Mouse (Mus musculus) forebrain, embryonic 16.5 days (tissue): Measurements from ENCODE around the gene Madd. TPM values are rescaled to one million over a fixed set of nuclear protein-coding genes. Genes with fewer than 3 reads are reported as not detected.

Source experiments
- ATAC-seq: fragments of 200-750 bp; cut with Nextera tagmentation; 2 replicates; pipeline ENCODE4 v1.8.0; 2017; ENCODE audit warnings: mild to moderate bottlenecking, moderate library complexity
- H3K27ac ChIP-seq: fragments of 300-500 bp; sonication (generic); 2 replicates; pipeline ENCODE4 v1.5.1; 2014; ENCODE audit warnings: low read length, control low read depth
- H3K27me3 ChIP-seq: fragments of 300-500 bp; sonication (generic); replicated peaks from 2 replicates; pipeline ENCODE4 v1.6.1; 2014; ENCODE audit warnings: low read length; ENCODE audit not compliant: control insufficient read depth, insufficient read depth
- H3K36me3 ChIP-seq: fragments of 300-500 bp; sonication (generic); 2 replicates; pipeline ENCODE4 v1.6.1; 2014; ENCODE audit not compliant: control insufficient read depth, insufficient read depth
- H3K4me1 ChIP-seq: fragments of 300-500 bp; sonication (generic); replicated peaks from 2 replicates; pipeline ENCODE4 v1.6.1; 2014; ENCODE audit warnings: low read length; ENCODE audit not compliant: control insufficient read depth, insufficient read depth
- H3K4me2 ChIP-seq: fragments of 300-500 bp; sonication (generic); 2 replicates; pipeline ENCODE4 v1.6.1; 2014; ENCODE audit warnings: mild to moderate bottlenecking, low read length, control low read depth
- H3K4me3 ChIP-seq: fragments of 300-500 bp; sonication (generic); replicated peaks from 2 replicates; pipeline ENCODE4 v1.5.1; 2014; ENCODE audit warnings: mild to moderate bottlenecking, low read length, control low read depth
- H3K9ac ChIP-seq: fragments of 300-500 bp; sonication (generic); replicated peaks from 2 replicates; pipeline ENCODE4 v1.6.1; 2014; ENCODE audit warnings: low read depth, low read length, control low read depth
- H3K9me3 ChIP-seq: fragments of 300-500 bp; sonication (generic); 2 replicates; pipeline ENCODE4 v1.6.1; 2016; ENCODE audit warnings: low read length; ENCODE audit not compliant: control insufficient read depth
- WGBS: fragments of 180-500 bp; shearing (Covaris S2); extraction: QIAGEN DNeasy Blood & Tissue Kit; methylation state at CpG from one replicate; pipeline ENCODE4 v1.1.7; 2014; 5-methylcytosine and 5-hydroxymethylcytosine counted together
- polyA plus RNA-seq: library from polyadenylated mRNA; unstranded; fragments of >200 nt; fragmentation: Nextera tagmentation; extraction: Ambion mirVana; gene quantifications from 2 replicates; pipeline ENCODE4 v1.2.1, GENCODE M21; 2015

Gene Madd
- polyA plus RNA-seq, 1 experiment from 2014 or later, result 59.4 TPM

DNA sequence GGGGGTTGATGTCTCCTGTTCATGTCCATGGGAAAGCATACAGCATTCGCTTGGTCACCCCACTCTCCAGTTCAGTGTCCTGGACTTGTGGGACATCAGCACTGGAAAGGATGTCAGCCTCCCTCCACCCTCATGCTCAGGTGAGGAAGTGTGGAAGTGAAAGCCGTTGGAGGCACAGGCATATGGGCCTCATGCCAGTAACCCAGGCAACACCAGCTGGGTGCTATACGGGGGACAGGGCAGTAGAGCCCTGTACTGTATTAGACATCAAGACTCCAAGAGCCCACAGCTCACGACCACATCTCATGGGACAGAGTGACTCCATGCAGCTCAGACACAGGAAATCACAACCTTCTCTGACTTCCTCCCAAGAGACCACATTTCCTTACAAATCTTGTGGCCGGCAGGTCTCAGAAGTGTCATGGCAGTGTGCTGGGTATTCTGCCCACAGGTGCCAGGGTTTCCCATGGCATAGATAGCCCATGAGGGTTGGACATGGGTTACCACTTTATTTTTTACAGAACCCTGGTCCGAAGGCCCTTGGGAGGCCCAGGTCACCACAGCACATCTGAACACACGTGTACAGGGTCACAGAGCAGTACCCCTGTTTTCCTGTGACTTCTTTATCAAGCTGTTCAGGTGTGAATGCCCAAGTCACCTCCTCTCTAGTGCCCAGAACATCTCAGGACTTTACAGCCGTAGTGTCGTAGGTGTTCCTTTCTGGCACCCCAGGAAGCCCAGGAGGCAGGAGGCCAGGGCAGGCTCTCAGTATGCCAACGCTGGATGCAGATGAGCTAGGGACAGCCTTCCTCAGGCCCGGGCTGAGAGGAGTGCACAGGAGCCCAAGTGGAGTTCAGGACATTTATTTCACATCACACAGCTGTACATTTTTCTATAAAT lies 46.9 kb downstream of the Madd start:
- WGBS, result 87% methylated on average over 11 of the region's 11 CpGs

DNA sequence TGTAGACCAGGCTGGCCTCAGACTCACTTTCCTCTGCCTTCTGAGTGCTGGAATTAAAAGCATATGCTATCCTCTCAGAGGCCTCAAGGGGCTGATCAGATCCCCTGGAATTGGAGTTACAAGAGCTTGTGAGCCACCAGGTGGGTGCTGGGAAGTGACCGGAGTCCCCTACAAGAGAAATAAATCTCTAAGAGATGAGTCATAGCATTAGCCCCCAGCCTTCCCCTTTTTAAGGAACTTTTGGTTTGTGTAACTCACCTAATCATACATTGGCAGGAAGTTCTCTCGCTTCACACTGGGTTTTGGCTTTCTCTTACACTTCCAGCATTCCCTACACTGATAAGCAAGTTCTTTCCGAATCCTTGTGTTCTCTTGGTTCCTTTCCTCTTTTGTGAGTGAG lies 51.6 kb downstream of the Madd start:
- Histone ChIP-seq H3K36me3 (no peaks in the 10 kb centered on the region), H3K9me3 (no peaks in the 10 kb centered on the region), H3K4me1 (no peaks in the 10 kb centered on the region), H3K4me3 (no peak overlapping the region), H3K9ac (no peak overlapping the region), H3K4me2 (no peak overlapping the region), H3K27ac (no peak overlapping the region), H3K27me3 (no peaks in the 10 kb centered on the region)
- WGBS, result 88% methylated on average over 3 of the region's 3 CpGs
- ATAC-seq, result no peak

More for the DNA sequence above, 46.9 kb downstream of the Madd start:
- H3K36me3 ChIP-seq, result peaks cover 2% of the 10 kb centered on the region
- no peak overlapping the region for H3K27ac ChIP-seq
- no peaks in the 10 kb centered on the region for H3K4me1 ChIP-seq
- no peaks in the 10 kb centered on the region for H3K9me3 ChIP-seq
- H3K4me2 ChIP-seq, result no peak overlapping the region
- no peak for ATAC-seq
- no peak overlapping the region for H3K4me3 ChIP-seq
- H3K9ac ChIP-seq, result no peak overlapping the region
- H3K27me3 ChIP-seq, result no peaks in the 10 kb centered on the region

DNA sequence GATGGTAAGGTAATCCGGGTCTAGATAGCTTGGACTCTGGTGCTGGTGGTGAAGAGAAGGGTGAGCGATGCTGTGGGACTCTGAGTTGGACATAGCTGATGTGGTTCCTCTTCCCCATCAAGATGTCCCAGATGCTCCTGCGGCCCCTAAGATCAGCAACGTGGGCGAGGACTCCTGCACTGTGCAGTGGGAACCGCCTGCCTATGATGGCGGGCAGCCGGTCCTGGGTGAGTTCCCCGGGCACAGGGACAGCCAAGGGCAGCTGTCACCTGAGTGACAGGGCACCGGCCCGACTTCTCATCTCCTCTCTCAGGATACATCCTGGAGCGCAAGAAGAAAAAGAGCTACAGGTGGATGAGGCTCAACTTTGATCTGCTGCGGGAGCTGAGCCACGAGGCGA lies 52.4 kb downstream of the Madd start:
- Histone ChIP-seq H3K4me2 (no peak overlapping the region), H3K27ac (no peak overlapping the region), H3K9me3 (no peaks in the 10 kb centered on the region), H3K9ac (no peak overlapping the region), H3K27me3 (no peaks in the 10 kb centered on the region), H3K4me1 (no peaks in the 10 kb centered on the region), H3K36me3 (no peaks in the 10 kb centered on the region), H3K4me3 (no peak overlapping the region)
- 94% methylated on average over 15 of the region's 15 CpGs for WGBS
- no peak for ATAC-seq

DNA sequence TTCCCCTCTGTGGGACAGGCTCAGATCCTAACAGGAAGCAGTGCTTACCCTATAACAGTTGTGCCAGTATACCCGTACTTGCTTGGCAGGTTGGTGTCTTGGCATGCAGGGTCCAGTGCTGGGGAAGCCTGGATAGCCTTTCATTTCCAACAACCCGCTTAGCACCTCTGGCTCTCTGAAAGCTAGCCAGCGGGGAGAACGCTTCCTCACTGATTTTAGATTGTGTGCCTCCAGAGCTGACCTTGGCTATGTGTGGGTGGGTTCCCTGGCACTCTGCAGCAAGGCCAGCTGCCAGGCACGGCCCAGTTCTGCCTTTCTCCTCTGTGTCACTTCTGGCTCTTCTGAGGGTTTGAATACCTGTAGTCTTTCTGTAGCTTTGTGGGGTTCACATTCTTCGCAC lies 53.5 kb downstream of the Madd start:
- ATAC-seq, result no peak
- 89% methylated on average over 6 of the region's 6 CpGs for WGBS
- Histone ChIP-seq H3K9ac (no peak overlapping the region), H3K4me3 (no peak overlapping the region), H3K27me3 (no peaks in the 10 kb centered on the region), H3K4me1 (no peaks in the 10 kb centered on the region), H3K4me2 (no peak overlapping the region), H3K9me3 (no peaks in the 10 kb centered on the region), H3K27ac (no peak overlapping the region), H3K36me3 (no peaks in the 10 kb centered on the region)

DNA sequence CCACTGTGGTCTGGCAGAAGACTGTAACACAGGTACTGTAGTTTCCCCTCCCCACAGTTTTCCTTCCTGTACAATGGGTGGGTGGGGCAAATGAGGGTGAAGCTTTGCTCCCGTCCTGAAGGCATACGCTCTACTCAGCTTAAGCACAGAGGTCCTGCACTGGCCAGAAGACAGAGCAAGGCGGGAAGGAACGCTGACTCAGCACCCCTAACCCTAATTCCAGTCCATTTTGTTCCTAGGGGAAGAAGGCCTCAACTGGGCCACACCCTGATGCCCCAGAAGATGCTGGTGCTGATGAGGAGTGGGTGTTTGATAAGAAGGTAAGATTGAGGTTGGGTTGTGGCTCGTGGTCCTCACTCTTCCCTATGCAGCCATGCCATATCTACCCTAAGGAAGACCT lies 54.9 kb downstream of the Madd start:
- 75% methylated on average over 5 of the region's 5 CpGs for WGBS
- no peaks in the 10 kb centered on the region for H3K27me3 ChIP-seq
- H3K4me3 ChIP-seq, result no peak overlapping the region
- no peaks in the 10 kb centered on the region for H3K4me1 ChIP-seq
- H3K36me3 ChIP-seq, result no peaks in the 10 kb centered on the region
- no peak overlapping the region for H3K9ac ChIP-seq
- ATAC-seq, result no peak
- no peak overlapping the region for H3K4me2 ChIP-seq
- no peaks in the 10 kb centered on the region for H3K9me3 ChIP-seq
- no peak overlapping the region for H3K27ac ChIP-seq

DNA sequence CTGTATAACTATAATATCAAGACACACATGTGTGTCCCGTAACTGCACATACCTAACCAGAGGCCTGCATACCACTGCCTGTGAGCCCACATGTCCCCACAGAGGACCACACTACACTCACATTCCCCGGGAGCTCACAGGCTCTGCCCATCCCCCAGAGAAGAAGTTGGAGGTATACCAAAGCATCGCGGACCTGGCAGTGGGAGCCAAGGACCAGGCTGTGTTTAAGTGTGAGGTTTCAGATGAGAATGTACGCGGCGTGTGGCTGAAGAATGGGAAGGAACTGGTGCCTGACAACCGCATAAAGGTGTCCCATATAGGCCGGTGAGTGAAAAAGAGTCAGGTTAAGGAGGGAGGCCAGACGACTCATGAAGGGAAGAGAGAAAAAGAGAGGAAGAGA lies 58.5 kb downstream of the Madd start:
- H3K27ac ChIP-seq, result no peak overlapping the region
- H3K4me3 ChIP-seq, result no peak overlapping the region
- whole genome bisulfite sequencing, result 92% methylated on average over 10 of the region's 10 CpGs
- H3K4me2 ChIP-seq, result no peak overlapping the region
- no peak for ATAC-seq
- no peak overlapping the region for H3K9ac ChIP-seq
- H3K4me1 ChIP-seq, result no peaks in the 10 kb centered on the region
- no peaks in the 10 kb centered on the region for H3K36me3 ChIP-seq
- H3K9me3 ChIP-seq, result no peaks in the 10 kb centered on the region
- no peaks in the 10 kb centered on the region for H3K27me3 ChIP-seq

DNA sequence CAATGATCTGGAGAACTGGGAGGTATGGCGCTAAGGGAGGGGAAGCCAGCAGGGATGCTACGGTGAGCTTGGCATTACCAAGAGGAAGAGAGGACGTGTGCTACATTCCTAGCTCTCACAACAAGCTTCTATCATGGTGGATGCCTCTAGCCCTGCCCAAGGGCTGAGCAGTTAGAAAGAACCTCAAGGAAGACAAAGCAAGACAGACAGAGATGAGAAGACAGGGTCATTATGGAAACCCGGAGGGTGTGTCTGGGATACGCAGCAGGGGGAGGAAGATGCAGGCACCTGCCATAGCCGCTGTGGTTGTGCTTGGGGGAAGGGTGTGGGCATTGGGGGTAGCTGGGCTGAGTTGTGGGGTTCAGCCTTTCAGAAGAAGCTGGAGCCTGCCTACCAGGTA lies 60.1 kb downstream of the Madd start:
- no peak for ATAC-seq
- no peaks in the 10 kb centered on the region for H3K4me1 ChIP-seq
- 88% methylated on average over 6 of the region's 6 CpGs for WGBS
- H3K27me3 ChIP-seq, result no peaks in the 10 kb centered on the region
- H3K4me3 ChIP-seq, result no peak overlapping the region
- no peak overlapping the region for H3K27ac ChIP-seq
- no peak overlapping the region for H3K9ac ChIP-seq
- H3K9me3 ChIP-seq, result no peaks in the 10 kb centered on the region
- H3K36me3 ChIP-seq, result no peaks in the 10 kb centered on the region
- H3K4me2 ChIP-seq, result no peak overlapping the region

DNA sequence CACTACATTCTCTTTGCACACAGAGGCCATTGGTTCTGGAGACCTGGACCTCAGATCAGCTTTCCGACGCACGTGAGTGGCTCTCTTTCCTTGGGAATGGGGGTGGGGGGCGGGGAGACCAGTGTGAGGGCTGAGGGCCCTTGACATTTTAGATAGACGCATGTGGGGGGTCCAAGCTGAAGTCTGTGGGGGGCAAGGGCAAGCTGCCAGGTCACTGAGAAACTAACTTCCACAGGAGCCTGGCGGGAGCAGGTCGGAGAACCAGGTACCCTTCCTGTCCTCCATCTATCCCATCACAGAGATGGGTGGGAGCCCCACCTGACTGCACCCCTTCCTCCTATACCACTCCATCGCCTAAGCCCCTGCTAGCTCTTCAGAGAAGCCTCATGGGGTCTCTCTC lies 62.1 kb downstream of the Madd start:
- no peaks in the 10 kb centered on the region for H3K4me1 ChIP-seq
- no peaks in the 10 kb centered on the region for H3K36me3 ChIP-seq
- H3K4me2 ChIP-seq, result no peak overlapping the region
- no peak overlapping the region for H3K9ac ChIP-seq
- no peaks in the 10 kb centered on the region for H3K27me3 ChIP-seq
- no peak for ATAC-seq
- no peak overlapping the region for H3K4me3 ChIP-seq
- no peak overlapping the region for H3K27ac ChIP-seq
- H3K9me3 ChIP-seq, result no peaks in the 10 kb centered on the region
- WGBS, result 65% methylated on average over 8 of the region's 8 CpGs

DNA sequence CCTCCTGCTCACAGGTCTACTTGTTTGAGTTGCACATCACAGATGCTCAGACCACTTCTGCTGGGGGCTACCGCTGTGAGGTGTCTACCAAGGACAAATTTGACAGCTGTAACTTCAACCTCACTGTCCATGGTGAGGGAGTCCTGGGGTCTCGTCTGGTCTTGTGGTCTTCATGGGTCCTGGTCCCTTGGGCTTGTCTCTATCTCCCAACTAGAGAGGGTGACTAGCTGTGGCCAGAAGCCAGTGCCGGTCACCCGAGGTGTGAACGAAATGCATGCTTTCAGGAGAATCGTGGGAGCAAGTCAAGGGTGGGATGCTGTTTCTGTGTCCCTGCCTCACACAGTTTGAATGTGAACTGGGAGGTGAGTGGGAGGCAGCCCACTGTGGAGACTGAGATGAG lies 62.6 kb downstream of the Madd start:
- no peaks in the 10 kb centered on the region for H3K4me1 ChIP-seq
- no peaks in the 10 kb centered on the region for H3K36me3 ChIP-seq
- no peak overlapping the region for H3K27ac ChIP-seq
- H3K27me3 ChIP-seq, result no peaks in the 10 kb centered on the region
- ATAC-seq, result no peak
- WGBS, result 84% methylated on average over 6 of the region's 6 CpGs
- H3K4me3 ChIP-seq, result no peak overlapping the region
- H3K9ac ChIP-seq, result no peak overlapping the region
- no peak overlapping the region for H3K4me2 ChIP-seq
- no peaks in the 10 kb centered on the region for H3K9me3 ChIP-seq
